Mouse (Mus musculus): ENCODE results near the gene Rbck1. TPM values are rescaled to one million over a fixed set of nuclear protein-coding genes. Genes with fewer than 3 reads are reported as not detected.

Gene Rbck1
- total RNA-seq, 2 experiments from 2014 or later: 64.2 to 119 TPM

GRCm38 (mm10) chr2:152344909-152345308 lies 12.5 kb upstream of the Rbck1 start:
- no peak for ATAC-seq (replicated peaks; ENCODE audit: poor library complexity, severe bottlenecking)

GRCm38 (mm10) chr2:152344361-152344760 lies 11.9 kb upstream of the Rbck1 start:
- no peak for ATAC-seq (replicated peaks; ENCODE audit: poor library complexity, severe bottlenecking)

- peak; percentile 90 for ATAC-seq (replicated peaks; ENCODE audit: poor library complexity, severe bottlenecking)
Measured at GRCm38 (mm10) chr2:152343329-152344213, 11.1 kb upstream of the Rbck1 start, which contains the start of gene Trib3. Trib3 (minus strand) TSS chr2:152344032.

GRCm38 (mm10) chr2:152339631-152340179 lies 7.3 kb upstream of the Rbck1 start:
- no peak for ATAC-seq (replicated peaks; ENCODE audit: poor library complexity, severe bottlenecking)

GRCm38 (mm10) chr2:152338319-152338718 lies 5.9 kb upstream of the Rbck1 start:
- no peak for ATAC-seq (replicated peaks; ENCODE audit: poor library complexity, severe bottlenecking)

GRCm38 (mm10) chr2:152337591-152338212 lies 5.2 kb upstream of the Rbck1 start:
- ATAC-seq (replicated peaks; ENCODE audit: poor library complexity, severe bottlenecking): no peak

- ATAC-seq (replicated peaks; ENCODE audit: poor library complexity, severe bottlenecking): no peak
Measured at GRCm38 (mm10) chr2:152336856-152337255, 4.4 kb upstream of the Rbck1 start.

GRCm38 (mm10) chr2:152335289-152335820 lies 2.9 kb upstream of the Rbck1 start:
- peak; percentile 32; the same call in 1 of the 2 replicates for ATAC-seq (replicated peaks; ENCODE audit: poor library complexity, severe bottlenecking)

- no peak for ATAC-seq (replicated peaks; ENCODE audit: poor library complexity, severe bottlenecking)
Measured at GRCm38 (mm10) chr2:152333345-152334006, 1.0 kb upstream of the Rbck1 start.

- ATAC-seq (replicated peaks; ENCODE audit: poor library complexity, severe bottlenecking): no peak
Measured at GRCm38 (mm10) chr2:152330858-152331423, 1.5 kb downstream of the Rbck1 start.

- ATAC-seq (replicated peaks; ENCODE audit: poor library complexity, severe bottlenecking): no peak
Measured at GRCm38 (mm10) chr2:152327980-152328379, 4.5 kb downstream of the Rbck1 start.

GRCm38 (mm10) chr2:152326654-152327053 lies 5.8 kb downstream of the Rbck1 start:
- no peak for ATAC-seq (replicated peaks; ENCODE audit: poor library complexity, severe bottlenecking)

- ATAC-seq (replicated peaks; ENCODE audit: poor library complexity, severe bottlenecking): no peak
Measured at GRCm38 (mm10) chr2:152326157-152326556, 6.3 kb downstream of the Rbck1 start.

GRCm38 (mm10) chr2:152324842-152325241 lies 7.6 kb downstream of the Rbck1 start:
- no peak for ATAC-seq (replicated peaks; ENCODE audit: poor library complexity, severe bottlenecking)

GRCm38 (mm10) chr2:152323971-152324370 lies 8.5 kb downstream of the Rbck1 start:
- no peak for ATAC-seq (replicated peaks; ENCODE audit: poor library complexity, severe bottlenecking)

- no peak for ATAC-seq (replicated peaks; ENCODE audit: poor library complexity, severe bottlenecking)
Measured at GRCm38 (mm10) chr2:152322198-152322597, 10.3 kb downstream of the Rbck1 start.

- ATAC-seq (replicated peaks; ENCODE audit: poor library complexity, severe bottlenecking): no peak
Measured at GRCm38 (mm10) chr2:152321558-152321957, 10.9 kb downstream of the Rbck1 start.

GRCm38 (mm10) chr2:152317054-152317453 lies 15.4 kb downstream of the Rbck1 start:
- ATAC-seq (replicated peaks; ENCODE audit: poor library complexity, severe bottlenecking): no peak

- no peak for ATAC-seq (replicated peaks; ENCODE audit: poor library complexity, severe bottlenecking)
Measured at GRCm38 (mm10) chr2:152313926-152314325, 18.5 kb downstream of the Rbck1 start.

- ATAC-seq (replicated peaks; ENCODE audit: poor library complexity, severe bottlenecking): no peak
Measured at GRCm38 (mm10) chr2:152312996-152313395, 19.5 kb downstream of the Rbck1 start.

All from granulocyte monocyte progenitor cell, adult 5-6 weeks (primary cell).